Mouse (Mus musculus) heart, embryonic 14.5 days (tissue): Measurements from ENCODE around the gene Tk1. TPM values are rescaled to one million over a fixed set of nuclear protein-coding genes. Genes with fewer than 3 reads are reported as not detected.

Source experiments
- ATAC-seq: fragments of 200-750 bp; cut with Nextera tagmentation; 2 replicates; pipeline ENCODE4 v1.8.0; 2017; ENCODE audit warnings: low read depth, moderate TSS enrichment; ENCODE audit not compliant: insufficient number of reproducible peaks, insufficient read depth, low FRiP score
- H3K27ac ChIP-seq, 2 experiments: fragments of 200-500 bp in 1 of 2; fragments of 300-500 bp in 1 of 2; sonication (generic) in 1 of 2; replicated peaks in 1 of 2; 2 replicates each; pipeline ENCODE4 v1.5.1; 2012 to 2014; ENCODE audit warnings: low read depth in 2 of 2, low read length in 2 of 2, control low read depth in 1 of 2, mild to moderate bottlenecking in 1 of 2, mixed read lengths in 1 of 2; ENCODE audit not compliant: control insufficient read depth in 1 of 2, insufficient read depth in 1 of 2
- H3K27me3 ChIP-seq: fragments of 300-500 bp; sonication (generic); 2 replicates; pipeline ENCODE4 v1.6.1; 2014; ENCODE audit warnings: mild to moderate bottlenecking, low read length, control low read depth; ENCODE audit not compliant: control insufficient read depth, insufficient read depth
- H3K36me3 ChIP-seq: fragments of 300-500 bp; sonication (generic); 2 replicates; pipeline ENCODE4 v1.6.1; 2014; ENCODE audit warnings: mild to moderate bottlenecking, control low read depth, low read length, mixed read lengths; ENCODE audit not compliant: control insufficient read depth, insufficient read depth
- H3K4me1 ChIP-seq, 2 experiments: fragments of 200-500 bp in 1 of 2; fragments of 300-500 bp in 1 of 2; sonication (generic) in 1 of 2; 2 replicates each; pipeline ENCODE4 v1.6.1; 2012 to 2014; ENCODE audit warnings: low read length in 2 of 2, control low read depth in 1 of 2, mixed read lengths in 1 of 2; ENCODE audit not compliant: control insufficient read depth in 2 of 2, insufficient read depth in 2 of 2
- H3K4me2 ChIP-seq: fragments of 300-500 bp; sonication (generic); 2 replicates; pipeline ENCODE4 v1.6.1; 2014; ENCODE audit warnings: mild to moderate bottlenecking, low read length
- H3K4me3 ChIP-seq, 2 experiments: fragments of 200-500 bp in 1 of 2; fragments of 300-500 bp in 1 of 2; sonication (generic) in 1 of 2; 2 replicates each; pipeline ENCODE4 v1.5.1; 2012 to 2014; ENCODE audit warnings: low read length in 2 of 2, mild to moderate bottlenecking in 2 of 2, control low read depth in 1 of 2, low read depth in 1 of 2, moderate library complexity in 1 of 2; ENCODE audit not compliant: control insufficient read depth in 1 of 2, insufficient read depth in 1 of 2
- H3K9ac ChIP-seq: fragments of 300-500 bp; sonication (generic); 2 replicates; pipeline ENCODE4 v1.6.1; 2014; ENCODE audit warnings: mild to moderate bottlenecking, low read length
- H3K9me3 ChIP-seq: fragments of 300-500 bp; sonication (generic); 2 replicates; pipeline ENCODE4 v1.6.1; 2016; ENCODE audit warnings: low read length, control low read depth; ENCODE audit not compliant: control insufficient read depth
- WGBS: fragments of 180-500 bp; shearing (Covaris S2); extraction: QIAGEN DNeasy Blood & Tissue Kit; methylation state at CpG from one replicate; pipeline ENCODE4 v1.1.7; 2014; 5-methylcytosine and 5-hydroxymethylcytosine counted together
- polyA plus RNA-seq: library from polyadenylated mRNA; unstranded; fragments of >200 nt; fragmentation: Nextera tagmentation; extraction: Ambion mirVana; gene quantifications from 2 replicates; pipeline ENCODE4 v1.2.1, GENCODE M21; 2014

Gene Tk1
- polyA plus RNA-seq, 1 experiment from 2014 or later, result 100 TPM

DNA sequence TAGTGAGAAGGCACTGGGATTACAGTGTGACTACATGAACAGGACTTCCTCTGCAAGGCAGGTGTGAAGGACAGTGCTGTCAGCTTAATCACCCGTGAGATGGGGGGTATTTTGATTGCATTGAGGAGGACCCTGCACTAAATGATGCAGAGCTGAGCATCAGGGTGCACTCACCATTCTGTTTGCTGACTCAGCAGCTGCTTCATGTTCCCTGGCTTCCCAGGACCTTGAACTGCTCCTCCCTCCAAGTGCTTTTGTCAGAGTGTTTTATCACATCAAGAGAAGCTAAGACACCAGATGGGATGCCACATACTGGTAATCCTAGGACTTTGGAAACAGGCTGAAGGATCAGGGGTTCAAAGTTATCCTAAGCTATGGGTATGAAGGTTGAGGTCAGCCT lies 30.1 kb upstream of the Tk1 start:
- no peak overlapping the region for H3K9ac ChIP-seq
- no peak for ATAC-seq
- WGBS, result 82% methylated on average over 1 of the region's 1 CpGs
- no peak overlapping the region for H3K27ac ChIP-seq
- H3K36me3 ChIP-seq, result peaks cover 67% of the 10 kb centered on the region
- H3K4me1 ChIP-seq, result peaks cover 2 to 4% of the 10 kb centered on the region in 2 experiments; a peak in 2 of 4 replicates
- no peak overlapping the region for H3K4me2 ChIP-seq
- no peak overlapping the region for H3K4me3 ChIP-seq
- peaks cover 19% of the 10 kb centered on the region for H3K27me3 ChIP-seq
- H3K9me3 ChIP-seq, result no peaks in the 10 kb centered on the region

DNA sequence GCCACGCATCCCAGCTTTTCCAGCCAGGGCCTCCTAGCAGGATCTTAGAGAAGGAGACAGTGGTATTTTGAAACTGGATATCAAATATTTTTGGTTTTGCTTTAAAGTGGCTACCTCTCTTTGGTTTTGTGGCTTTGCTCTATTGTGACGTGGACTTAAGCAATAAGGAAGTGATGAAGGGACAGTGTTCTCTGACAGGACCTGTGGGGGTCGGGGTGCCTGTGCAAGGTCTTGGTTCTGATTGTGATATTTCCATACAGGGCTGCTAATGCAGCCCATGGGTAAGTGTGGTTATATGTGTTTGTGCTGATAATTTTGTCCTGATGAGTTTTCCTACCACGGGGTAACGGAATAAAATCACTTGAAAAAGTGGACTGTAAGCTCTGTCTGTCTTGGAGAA lies 29.5 kb upstream of the Tk1 start:
- no peak overlapping the region for H3K4me3 ChIP-seq
- H3K36me3 ChIP-seq, result peaks cover 69% of the 10 kb centered on the region
- H3K4me2 ChIP-seq, result no peak overlapping the region
- H3K9me3 ChIP-seq, result no peaks in the 10 kb centered on the region
- H3K27me3 ChIP-seq, result peaks cover 16% of the 10 kb centered on the region
- ATAC-seq, result no peak
- no peak overlapping the region for H3K27ac ChIP-seq
- no peak overlapping the region for H3K9ac ChIP-seq
- H3K4me1 ChIP-seq, result peaks cover 3 to 6% of the 10 kb centered on the region in 2 experiments
- WGBS, result 90% methylated on average over 5 of the region's 5 CpGs

DNA sequence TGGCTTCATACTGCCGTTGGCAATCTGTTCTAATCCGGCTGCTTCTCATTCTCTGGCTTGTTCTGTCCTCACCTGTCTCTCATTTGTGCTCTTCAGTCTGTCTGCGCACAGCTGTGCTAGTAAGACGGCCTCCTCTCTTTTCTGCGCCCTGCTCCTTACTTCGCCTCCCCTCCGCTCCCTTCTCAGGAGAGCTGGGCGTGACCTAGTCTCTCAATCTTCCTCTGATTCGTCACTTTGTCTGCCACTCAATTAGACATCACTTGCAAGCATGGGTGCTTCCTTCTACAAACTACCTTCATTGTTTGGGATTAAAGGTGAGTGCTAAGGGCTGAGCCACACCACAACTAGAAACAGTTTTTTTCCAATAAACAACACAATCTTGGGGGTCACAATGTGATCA lies 28.3 kb upstream of the Tk1 start:
- no peak overlapping the region for H3K27ac ChIP-seq

DNA sequence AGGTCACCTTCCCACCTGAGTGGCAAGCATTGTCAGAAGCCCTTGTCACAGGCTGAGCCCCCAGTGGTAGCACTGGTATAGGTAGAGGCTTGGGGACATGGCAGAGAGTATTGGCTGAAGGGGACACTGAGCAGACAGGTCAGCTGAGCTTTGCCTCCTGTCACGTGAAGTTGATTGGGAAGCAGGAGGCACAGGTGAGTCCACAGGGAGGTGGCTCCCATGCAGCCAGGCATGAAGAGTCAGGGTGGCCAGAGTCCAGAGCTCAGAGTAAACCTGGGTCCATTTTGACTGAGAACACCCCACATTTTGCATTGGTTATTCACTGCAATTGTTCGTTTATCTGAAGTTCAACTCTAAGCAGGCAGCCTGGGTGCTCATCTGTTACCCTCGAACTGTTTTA lies 27.0 kb upstream of the Tk1 start:
- 83% methylated on average over 3 of the region's 3 CpGs for WGBS
- ATAC-seq, result no peak
- Histone ChIP-seq H3K9ac (no peak overlapping the region), H3K4me1 (peaks cover 11 to 23% of the 10 kb centered on the region in 2 experiments; a peak in 3 of 4 replicates), H3K36me3 (peaks cover 66% of the 10 kb centered on the region), H3K4me2 (no peak overlapping the region), H3K4me3 (no peak overlapping the region), H3K27me3 (no peaks in the 10 kb centered on the region), H3K27ac (no peak overlapping the region), H3K9me3 (no peaks in the 10 kb centered on the region)

More for the DNA sequence above, 28.3 kb upstream of the Tk1 start:
- Histone ChIP-seq H3K9ac (no peak overlapping the region), H3K4me2 (no peak overlapping the region), H3K4me1 (peaks cover 6 to 16% of the 10 kb centered on the region in 2 experiments; a peak in 3 of 4 replicates), H3K36me3 (peaks cover 69% of the 10 kb centered on the region), H3K4me3 (no peak overlapping the region), H3K9me3 (no peaks in the 10 kb centered on the region), H3K27me3 (peaks cover 6% of the 10 kb centered on the region; the same call in 1 of the 2 replicates)
- 91% methylated on average over 9 of the region's 9 CpGs for WGBS
- no peak for ATAC-seq

DNA sequence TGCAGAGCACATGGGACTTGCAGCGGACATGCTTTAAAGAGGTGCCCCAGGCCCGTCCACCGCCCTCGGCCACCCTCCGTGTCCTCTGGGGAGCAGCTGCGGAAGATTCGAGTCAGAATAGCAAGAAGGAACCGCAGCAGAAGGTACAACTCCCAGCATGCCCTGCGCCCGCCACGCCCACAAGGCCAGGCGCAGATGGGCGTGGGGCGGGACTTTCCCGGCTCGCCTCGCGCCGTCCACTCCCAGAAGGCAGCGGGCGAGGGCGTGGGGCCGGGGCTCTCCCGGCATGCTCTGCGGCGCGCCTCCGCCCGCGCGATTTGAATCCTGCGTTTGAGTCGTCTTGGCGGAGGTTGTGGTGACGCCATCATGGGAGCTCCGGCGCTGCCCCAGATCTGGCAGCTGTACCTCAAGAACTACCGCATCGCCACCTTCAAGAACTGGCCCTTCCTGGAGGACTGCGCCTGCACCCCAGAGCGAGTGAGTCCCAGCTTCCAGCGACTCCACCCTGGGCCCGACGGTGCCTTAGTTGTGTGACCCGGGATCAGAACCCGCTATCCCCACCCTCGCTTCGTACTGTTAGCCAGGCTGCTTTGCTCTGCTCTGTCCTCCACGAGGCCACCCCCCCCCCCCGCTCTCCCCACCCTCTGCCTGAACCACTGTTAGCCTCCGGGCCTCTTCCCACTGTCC lies 23.2 kb upstream of the Tk1 start, which contains the start of gene Birc5:
Gene Birc5 (plus strand): TSS at position 267 of the 687 bp plus-strand sequence.
- WGBS, result under 1% methylated on average over 49 of the region's 51 CpGs
- peaks cover 31% of the 10 kb centered on the region for H3K36me3 ChIP-seq
- H3K4me2 ChIP-seq, result peak within 1 kb of the TSS; percentile 92
- H3K27me3 ChIP-seq, result no peaks in the 10 kb centered on the region
- no peaks in the 10 kb centered on the region for H3K9me3 ChIP-seq
- peaks cover 11 to 28% of the 10 kb centered on the region in 2 experiments; a peak in 3 of 4 replicates for H3K4me1 ChIP-seq
- peak within 1 kb of the TSS; percentile 83 to 95 for H3K4me3 ChIP-seq
- peak within 1 kb of the TSS; percentile 97 to 100 for H3K27ac ChIP-seq
- peak within 1 kb of the TSS; percentile 95 for H3K9ac ChIP-seq
- ATAC-seq, result peak; percentile 92

DNA sequence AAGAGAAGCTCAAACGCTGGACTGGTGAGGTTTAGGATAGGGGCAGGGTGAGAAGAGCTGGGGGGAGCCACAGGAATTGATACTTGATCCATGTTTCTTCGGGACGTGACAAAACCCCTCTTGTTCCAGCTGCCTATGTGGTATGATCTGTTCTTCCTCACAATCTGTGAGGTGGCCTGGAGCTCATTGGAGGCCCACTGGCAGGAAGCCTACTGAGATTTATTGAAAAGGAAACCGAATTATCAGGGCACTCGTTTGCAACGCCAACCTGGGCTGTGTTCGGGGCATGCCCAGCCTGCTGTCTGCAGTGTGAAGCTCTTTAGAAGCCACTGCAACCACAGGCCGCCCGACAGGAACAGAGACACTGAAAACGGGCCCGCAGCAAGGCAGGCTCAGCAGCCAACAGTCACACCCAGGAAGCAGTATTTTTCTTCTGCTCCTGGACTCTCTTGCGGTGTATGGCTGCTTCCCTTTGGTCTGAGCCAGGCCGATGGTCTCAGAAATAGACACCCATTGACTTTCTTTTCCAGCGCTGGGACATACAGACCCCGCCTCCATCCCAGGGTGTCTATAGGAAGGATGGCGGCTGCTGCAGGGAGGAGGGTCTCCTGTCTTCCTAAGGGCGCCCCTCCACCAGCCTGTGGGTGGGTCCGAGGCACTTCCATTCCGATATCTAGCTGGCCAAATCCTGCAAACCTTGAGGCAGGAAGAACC lies 22.5 kb upstream of the Tk1 start:
- 7% methylated on average over 19 of the region's 19 CpGs for WGBS
- Histone ChIP-seq H3K36me3 (peaks cover 24% of the 10 kb centered on the region), H3K27me3 (no peaks in the 10 kb centered on the region), H3K9ac (peak overlapping the region; percentile 95), H3K4me1 (peaks cover 11 to 28% of the 10 kb centered on the region in 2 experiments; a peak in 3 of 4 replicates), H3K4me3 (peak overlapping the region; percentile 83 to 95), H3K27ac (peak overlapping the region; percentile 97 to 100), H3K9me3 (no peaks in the 10 kb centered on the region), H3K4me2 (peak overlapping the region; percentile 92)
- ATAC-seq, result peak; percentile 64

DNA sequence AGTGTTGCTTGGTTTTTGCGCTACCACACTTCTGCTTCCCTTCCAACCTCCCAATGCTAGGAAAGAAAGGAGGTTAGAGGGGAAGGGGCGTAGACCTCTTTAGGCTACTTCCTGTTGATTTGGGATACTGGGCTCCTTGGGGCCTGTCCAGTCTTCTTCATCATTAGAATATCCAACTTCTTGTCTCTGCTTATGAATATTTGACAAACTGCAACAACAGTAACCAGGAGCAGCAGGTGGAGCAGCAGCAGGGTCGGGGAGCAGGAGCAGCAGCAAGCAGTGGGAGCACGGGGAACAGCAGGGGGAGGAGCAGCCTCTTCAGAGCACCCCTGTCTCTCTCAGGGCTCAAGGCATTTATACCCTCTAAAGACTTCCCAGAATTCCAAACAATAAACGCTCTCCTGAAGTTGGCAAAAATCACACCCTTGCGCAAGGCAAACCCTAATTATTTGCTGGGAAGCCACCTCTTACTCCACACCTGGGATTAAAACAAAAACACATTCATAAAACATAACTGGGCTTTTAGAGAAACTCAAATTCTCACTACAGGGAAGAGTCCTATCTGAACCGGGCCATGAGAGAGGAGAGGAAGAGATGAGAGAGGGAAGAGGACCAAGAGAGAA lies 21.8 kb upstream of the Tk1 start:
- Histone ChIP-seq H3K27ac (peak overlapping the region; percentile 97 to 100), H3K4me1 (peaks cover 11 to 28% of the 10 kb centered on the region in 2 experiments; a peak in 3 of 4 replicates), H3K4me2 (peak overlapping the region; percentile 92), H3K9me3 (no peaks in the 10 kb centered on the region), H3K36me3 (peaks cover 16% of the 10 kb centered on the region), H3K4me3 (peak overlapping the region in 1 of 2 experiments; percentile 83; a peak in 2 of 4 replicates), H3K27me3 (no peaks in the 10 kb centered on the region), H3K9ac (peak overlapping the region; percentile 95)
- 78% methylated on average over 7 of the region's 7 CpGs for WGBS
- ATAC-seq, result no peak
